ENCODE assay signal across 9 mouse cellular contexts in the genomic region with DNA sequence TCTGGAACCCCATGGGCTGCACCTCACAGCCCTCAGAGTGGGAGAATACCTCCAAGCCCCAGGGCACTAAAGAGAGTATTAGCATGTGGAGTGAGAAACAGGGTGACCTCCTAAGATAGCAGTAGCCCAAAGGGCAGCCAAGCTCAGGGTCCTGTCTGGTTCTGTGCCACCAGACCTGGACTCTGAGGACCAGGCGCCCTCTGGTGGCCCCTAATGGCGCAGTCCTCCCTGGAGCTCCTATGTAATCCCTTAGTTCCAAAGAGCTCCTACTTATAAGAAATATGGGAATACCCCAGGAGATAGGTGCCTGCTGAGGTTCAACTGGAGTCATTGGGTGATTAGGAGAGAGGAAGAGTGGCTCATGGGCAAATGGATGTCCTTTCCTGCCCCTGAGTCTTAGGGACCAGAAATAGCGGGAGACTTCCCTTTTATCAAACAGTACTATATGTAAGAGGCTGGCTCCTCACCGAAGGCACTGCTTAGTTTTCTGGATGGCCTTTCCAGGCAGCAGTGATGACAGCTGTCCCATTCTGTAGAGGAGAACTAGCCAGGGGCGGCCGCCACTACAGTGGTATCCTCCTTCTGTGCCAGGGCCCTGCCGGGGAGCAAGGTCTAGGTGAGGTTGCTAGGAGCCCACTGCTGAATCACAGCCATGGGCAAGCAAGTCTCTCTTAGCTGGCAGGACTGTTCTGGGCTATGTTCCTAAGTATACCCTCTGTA. TPM values are rescaled to one million over a fixed set of nuclear protein-coding genes. Genes with fewer than 3 reads are reported as not detected.
A peak's percentile ranks its signal among the peaks of the same experiment; 100 is the strongest.
DNase-seq lines count a peak whose midpoint lies in the region; ATAC-seq and TF ChIP-seq lines count a peak whose summit lies in the region.
"Had no signal": no experiment of that assay in that cellular context is flagged by ENCODE, and none has a peak within 500 bp of the region (broad histone marks: within the 10 kb centered on the region; RNA-seq: fewer than 3 reads in every experiment).

No protein-coding gene starts in this region.

- no peak overlapping the region for H3K9ac ChIP-seq in heart, embryonic 11.5 days (ENCODE audit: low read depth, low read length)
- no peak overlapping the region for H3K9ac ChIP-seq in intestine, postnatal 0 days (ENCODE audit: low read depth, low read length)
- H3K9ac ChIP-seq in midbrain, embryonic 15.5 days = no peak overlapping the region

- peak; percentile 91 for TF ChIP-seq CTCF in intestine, postnatal 0 days (IDR thresholded peaks at IDR 0.05; ENCODE audit: low read depth)
- peak; percentile 69; the same call in 1 of the 2 replicates for TF ChIP-seq CTCF in spleen, adult 2 months (IDR thresholded peaks at IDR 0.05; ENCODE audit: extremely low read depth, insufficient read depth, insufficient read length, insufficient replicate concordance)

- H3K36me3 ChIP-seq in heart, embryonic 11.5 days (ENCODE audit: control insufficient read depth, insufficient read depth, low read length) = no peaks in the 10 kb centered on the region
- H3K36me3 ChIP-seq in intestine, postnatal 0 days (ENCODE audit: control insufficient read depth, insufficient read depth) = no peaks in the 10 kb centered on the region
- no peaks in the 10 kb centered on the region for H3K36me3 ChIP-seq in midbrain, embryonic 15.5 days (replicated peaks)
- no peaks in the 10 kb centered on the region for H3K36me3 ChIP-seq in spleen, adult 2 months (ENCODE audit: control insufficient read depth, insufficient read depth, low read length)

- DNase-seq in heart, adult 11 months = peak; percentile 96
- peak; percentile 87 for DNase-seq in gastrocnemius, postnatal 10 days
- peak; percentile 88 for DNase-seq in left cerebral cortex, postnatal 25 days (ENCODE audit: low spot score in 2 of 2)
- peak in 1 of 2 experiments; percentile 35 for DNase-seq in spleen, adult 2 months (ENCODE audit: low read depth in 1 of 2, low spot score in 2 of 2)

- WGBS in heart, embryonic 11.5 days (ENCODE audit: insufficient replicate concordance) = 58% methylated on average over 7 of the region's 7 CpGs
- WGBS in intestine, postnatal 0 days = 69% methylated on average over 7 of the region's 7 CpGs
- WGBS in midbrain, embryonic 15.5 days = 57% methylated on average over 7 of the region's 7 CpGs
- WGBS in spleen, adult 2 months = 52% methylated on average over 7 of the region's 7 CpGs

- peaks cover 12% of the 10 kb centered on the region; the same call in 1 of the 2 replicates for H3K4me1 ChIP-seq in heart, embryonic 11.5 days (ENCODE audit: control insufficient read depth, insufficient read depth, low read length)
- H3K4me1 ChIP-seq in intestine, postnatal 0 days (replicated peaks; ENCODE audit: control insufficient read depth, insufficient read depth, low read length) = no peaks in the 10 kb centered on the region
- peaks cover 52% of the 10 kb centered on the region for H3K4me1 ChIP-seq in midbrain, embryonic 15.5 days
- H3K4me1 ChIP-seq in spleen, adult 2 months (ENCODE audit: control insufficient read depth, insufficient read depth, insufficient read length) = peaks cover 7% of the 10 kb centered on the region; the same call in 1 of the 2 replicates

- no peaks in the 10 kb centered on the region for H3K9me3 ChIP-seq in heart, embryonic 11.5 days (replicated peaks; ENCODE audit: control insufficient read depth, low read length)
- no peaks in the 10 kb centered on the region for H3K9me3 ChIP-seq in intestine, postnatal 0 days (ENCODE audit: control insufficient read depth)
- H3K9me3 ChIP-seq in midbrain, embryonic 15.5 days = no peaks in the 10 kb centered on the region

- no peak overlapping the region for H3K4me3 ChIP-seq in heart, embryonic 11.5 days (ENCODE audit: low read depth, low read length)
- H3K4me3 ChIP-seq in intestine, postnatal 0 days (ENCODE audit: low read depth, low read length) = no peak overlapping the region
- no peak overlapping the region for H3K4me3 ChIP-seq in midbrain, embryonic 15.5 days
- H3K4me3 ChIP-seq in spleen, adult 2 months (ENCODE audit: extremely low read depth, insufficient read depth, insufficient read length) = no peak overlapping the region

- no peak overlapping the region for H3K27ac ChIP-seq in heart, embryonic 11.5 days (ENCODE audit: low read depth, low read length)
- H3K27ac ChIP-seq in intestine, postnatal 0 days (ENCODE audit: low read depth, low read length) = no peak overlapping the region
- no peak overlapping the region for H3K27ac ChIP-seq in midbrain, embryonic 15.5 days
- H3K27ac ChIP-seq in spleen, adult 2 months (ENCODE audit: insufficient read depth, low read length) = no peak overlapping the region

- peaks cover 35% of the 10 kb centered on the region for H3K27me3 ChIP-seq in heart, embryonic 11.5 days (ENCODE audit: control insufficient read depth, insufficient read depth, low read length)
- H3K27me3 ChIP-seq in intestine, postnatal 0 days (replicated peaks; ENCODE audit: control insufficient read depth, insufficient read depth, low read length) = peaks cover 25% of the 10 kb centered on the region; the same call in 1 of the 2 replicates
- H3K27me3 ChIP-seq in midbrain, embryonic 15.5 days (replicated peaks) = no peaks in the 10 kb centered on the region
- peaks cover 10% of the 10 kb centered on the region for H3K27me3 ChIP-seq in spleen, adult 2 months (ENCODE audit: control insufficient read depth, insufficient read depth, low read length)
- H3K27me3 ChIP-seq: Patski had no signal

- intact Hi-C loops in left cerebral cortex, postnatal 25 days (cut with DNase I) = loop anchor here (1.0 to 2.0 kb wide), 3 partner anchors 137 to 313 kb away; partner anchors contain the start of gene Otos

- no peak for TF ChIP-seq POLR2A in spleen, adult 2 months (IDR thresholded peaks at IDR 0.05; ENCODE audit: low read depth, low read length)

- H3K4me2 ChIP-seq in heart, embryonic 11.5 days = no peak overlapping the region
- H3K4me2 ChIP-seq in intestine, postnatal 0 days (replicated peaks; ENCODE audit: low read depth) = no peak overlapping the region
- peak overlapping the region; percentile 81 for H3K4me2 ChIP-seq in midbrain, embryonic 15.5 days

- ATAC-seq in heart, embryonic 11.5 days (replicated peaks; ENCODE audit: insufficient number of reproducible peaks, low FRiP score, low TSS enrichment) = no peak
- peak; percentile 64 for ATAC-seq in common myeloid progenitor, adult 5-6 weeks (replicated peaks; ENCODE audit: low read depth, poor library complexity, severe bottlenecking)
- ATAC-seq in intestine, postnatal 0 days = peak; percentile 29; the same call in 1 of the 2 replicates
- 0 out of 2 replicates have a peak, but pooled peaks have one; percentile 19 for ATAC-seq in midbrain, embryonic 15.5 days (replicated peaks)
- ATAC-seq: Patski had no signal

RNA-seq across cellular contexts. Expression of gene Gpc1, which starts 2.7 kb away (rescaled TPM):
- polyA plus RNA-seq in heart, embryonic 11.5 days (2014; fragmentation: Nextera tagmentation; extraction: Ambion mirVana) = 25.9 and 34.3 TPM in 2 replicates
- total RNA-seq in common myeloid progenitor, adult 5-6 weeks (2017) = 11.5 and 11.8 TPM in 2 replicates
- total RNA-seq in gastrocnemius, postnatal 10 days (2021) = 100 to 1,000 TPM; 276 to 282 TPM
- polyA plus RNA-seq in intestine, postnatal 0 days (2015; fragmentation: Nextera tagmentation; extraction: Ambion mirVana) = 8.1 and 8.5 TPM in 2 replicates
- 10 to 100 TPM; 73.8 to 81.8 TPM for total RNA-seq in left cerebral cortex, postnatal 25 days (2021)
- 62.3 and 66.1 TPM in 2 replicates for polyA plus RNA-seq in midbrain, embryonic 15.5 days (2015; fragmentation: Nextera tagmentation; extraction: Ambion mirVana)
- polyA plus RNA-seq in spleen, adult 2 months (2012; rRNA removed) = 11.1 and 11.2 TPM in 2 replicates
